Mouse (Mus musculus): ENCODE data around the gene Optn. TPM values are rescaled to one million over a fixed set of nuclear protein-coding genes. Genes with fewer than 3 reads are reported as not detected.
"Not testable (repeated sequence)": the region's sequence is repeated elsewhere in the genome, so short reads cannot be mapped to it uniquely, and the experiment has no call there.

The Optn gene
- 7.7 and 11.4 TPM in 2 replicates for polyA plus RNA-seq (2015; fragmentation: Nextera tagmentation; extraction: Ambion mirVana)

GRCm38 (mm10) chr2:5063299-5064205, at the start of gene Optn:
Gene Optn, minus strand, starts transcription at chr2:5064051.
- no peaks in the 10 kb centered on the region for H3K36me3 ChIP-seq
- H3K27me3 ChIP-seq, result peaks cover 26% of the 10 kb centered on the region
- 1% methylated on average over 63 of the region's 63 CpGs for WGBS
- peak within 1 kb of the TSS; percentile 63 for H3K4me3 ChIP-seq
- peaks cover 16% of the 10 kb centered on the region for H3K4me1 ChIP-seq (replicated peaks)
- H3K9me3 ChIP-seq, result no peaks in the 10 kb centered on the region
- peak within 1 kb of the TSS; percentile 71 for H3K9ac ChIP-seq
- ATAC-seq (ENCODE audit: low read depth), result peak; percentile 94
- no peak within 1 kb of the TSS for H3K27ac ChIP-seq (replicated peaks)
- peak within 1 kb of the TSS; percentile 77 for H3K4me2 ChIP-seq

GRCm38 (mm10) chr2:5112785-5113291, 49.0 kb upstream of the Optn start:
- no peak for ATAC-seq (ENCODE audit: low read depth)
- no peak overlapping the region for H3K9ac ChIP-seq

GRCm38 (mm10) chr2:5102891-5103290, 39.0 kb upstream of the Optn start:
- H3K27me3 ChIP-seq, result no peaks in the 10 kb centered on the region
- ATAC-seq (ENCODE audit: low read depth), result no peak
- no peak overlapping the region for H3K4me2 ChIP-seq
- no peak overlapping the region for H3K27ac ChIP-seq (replicated peaks)
- WGBS, result 65% methylated on average over 1 of the region's 1 CpGs
- H3K9me3 ChIP-seq, result peaks cover 20% of the 10 kb centered on the region; the same call in 1 of the 2 replicates
- no peaks in the 10 kb centered on the region for H3K36me3 ChIP-seq
- H3K4me1 ChIP-seq (replicated peaks), result peaks cover 21% of the 10 kb centered on the region
- H3K9ac ChIP-seq, result no peak overlapping the region
- no peak overlapping the region for H3K4me3 ChIP-seq

More at GRCm38 (mm10) chr2:5112785-5113291, 49.0 kb upstream of the Optn start:
- no peaks in the 10 kb centered on the region for H3K27me3 ChIP-seq
- H3K4me1 ChIP-seq (replicated peaks), result peaks cover 25% of the 10 kb centered on the region
- H3K4me3 ChIP-seq, result no peak overlapping the region
- no peak overlapping the region for H3K4me2 ChIP-seq
- WGBS, result 28% methylated on average over 8 of the region's 8 CpGs
- no peaks in the 10 kb centered on the region for H3K36me3 ChIP-seq
- H3K27ac ChIP-seq (replicated peaks), result peak overlapping the region; percentile 54
- peaks cover 2% of the 10 kb centered on the region; the same call in 1 of the 2 replicates for H3K9me3 ChIP-seq

GRCm38 (mm10) chr2:5101743-5102245, 37.9 kb upstream of the Optn start:
- Histone ChIP-seq H3K9me3 (0 out of 2 replicates have a peak, but pooled peaks cover 9% of the 10 kb centered on the region), H3K27ac (replicated peaks) (no peak overlapping the region), H3K4me1 (replicated peaks) (peaks cover 26% of the 10 kb centered on the region), H3K9ac (no peak overlapping the region), H3K4me2 (no peak overlapping the region), H3K27me3 (no peaks in the 10 kb centered on the region), H3K36me3 (no peaks in the 10 kb centered on the region), H3K4me3 (no peak overlapping the region)
- ATAC-seq (ENCODE audit: low read depth), result no peak
- 88% methylated on average over 10 of the region's 10 CpGs for WGBS

GRCm38 (mm10) chr2:5099176-5099575, 35.3 kb upstream of the Optn start:
- Histone ChIP-seq H3K4me1 (replicated peaks) (peaks cover 26% of the 10 kb centered on the region), H3K9me3 (0 out of 2 replicates have a peak, but pooled peaks cover 4% of the 10 kb centered on the region), H3K27me3 (no peaks in the 10 kb centered on the region), H3K9ac (no peak overlapping the region), H3K4me2 (no peak overlapping the region), H3K27ac (replicated peaks) (no peak overlapping the region; the same call in 1 of the 2 replicates), H3K36me3 (no peaks in the 10 kb centered on the region), H3K4me3 (no peak overlapping the region)
- no peak for ATAC-seq (ENCODE audit: low read depth)
- 72% methylated on average over 6 of the region's 6 CpGs for WGBS

GRCm38 (mm10) chr2:5097786-5098445, 34.1 kb upstream of the Optn start:
- 0 out of 2 replicates have a peak, but pooled peaks cover 5% of the 10 kb centered on the region for H3K9me3 ChIP-seq
- peak overlapping the region; percentile 29 for H3K4me3 ChIP-seq
- ATAC-seq (ENCODE audit: low read depth), result peak; percentile 70
- peak overlapping the region; percentile 85 for H3K27ac ChIP-seq (replicated peaks)
- no peaks in the 10 kb centered on the region for H3K36me3 ChIP-seq
- peaks cover 26% of the 10 kb centered on the region for H3K4me1 ChIP-seq (replicated peaks)
- WGBS, result 24% methylated on average over 20 of the region's 20 CpGs
- peak overlapping the region; percentile 54 for H3K4me2 ChIP-seq
- no peaks in the 10 kb centered on the region for H3K27me3 ChIP-seq
- peak overlapping the region; percentile 65 for H3K9ac ChIP-seq

- H3K4me2 ChIP-seq, result no peak overlapping the region
- H3K9ac ChIP-seq, result no peak overlapping the region
- H3K9me3 ChIP-seq, result 0 out of 2 replicates have a peak, but pooled peaks cover 5% of the 10 kb centered on the region
- no peak overlapping the region for H3K27ac ChIP-seq (replicated peaks)
- H3K4me3 ChIP-seq, result no peak overlapping the region
- no peaks in the 10 kb centered on the region for H3K36me3 ChIP-seq
- no peaks in the 10 kb centered on the region for H3K27me3 ChIP-seq
- WGBS, result 38% methylated on average over 1 of the region's 1 CpGs
- H3K4me1 ChIP-seq (replicated peaks), result peaks cover 26% of the 10 kb centered on the region
- ATAC-seq (ENCODE audit: low read depth), result no peak
Observed at GRCm38 (mm10) chr2:5095316-5095715, 31.5 kb upstream of the Optn start.

- H3K4me2 ChIP-seq, result no peak overlapping the region
- no peaks in the 10 kb centered on the region for H3K27me3 ChIP-seq
- H3K36me3 ChIP-seq, result no peaks in the 10 kb centered on the region
- 0 out of 2 replicates have a peak, but pooled peaks cover 5% of the 10 kb centered on the region for H3K9me3 ChIP-seq
- H3K4me1 ChIP-seq (replicated peaks), result peaks cover 22% of the 10 kb centered on the region
- WGBS, result 84% methylated on average over 5 of the region's 5 CpGs
- H3K9ac ChIP-seq, result no peak overlapping the region
- no peak overlapping the region for H3K4me3 ChIP-seq
- H3K27ac ChIP-seq (replicated peaks), result no peak overlapping the region
- no peak for ATAC-seq (ENCODE audit: low read depth)
Observed at GRCm38 (mm10) chr2:5094876-5095275, 31.0 kb upstream of the Optn start.

GRCm38 (mm10) chr2:5090385-5090784, 26.5 kb upstream of the Optn start:
- not testable (repeated sequence) for H3K9ac ChIP-seq; H3K4me1 ChIP-seq (replicated peaks); H3K27me3 ChIP-seq; H3K36me3 ChIP-seq; H3K9me3 ChIP-seq; H3K4me2 ChIP-seq; H3K4me3 ChIP-seq; H3K27ac ChIP-seq (replicated peaks)
- peak; percentile 69; the same call in 1 of the 2 replicates for ATAC-seq (ENCODE audit: low read depth)
- 87% methylated on average over 3 of the region's 4 CpGs for WGBS

- WGBS, result 91% methylated on average over 3 of the region's 3 CpGs
- H3K27me3 ChIP-seq, result no peaks in the 10 kb centered on the region
- H3K4me3 ChIP-seq, result no peak overlapping the region
- H3K27ac ChIP-seq (replicated peaks), result no peak overlapping the region
- H3K4me2 ChIP-seq, result no peak overlapping the region
- H3K4me1 ChIP-seq (replicated peaks), result no peaks in the 10 kb centered on the region
- H3K36me3 ChIP-seq, result no peaks in the 10 kb centered on the region
- H3K9ac ChIP-seq, result no peak overlapping the region
- no peak for ATAC-seq (ENCODE audit: low read depth)
- no peaks in the 10 kb centered on the region for H3K9me3 ChIP-seq
Observed at GRCm38 (mm10) chr2:5087667-5088066, 23.8 kb upstream of the Optn start.

GRCm38 (mm10) chr2:5083739-5084138, 19.9 kb upstream of the Optn start:
- Histone ChIP-seq H3K36me3 (no peaks in the 10 kb centered on the region), H3K4me3 (no peak overlapping the region), H3K9ac (no peak overlapping the region), H3K9me3 (no peaks in the 10 kb centered on the region), H3K4me1 (replicated peaks) (peaks cover 8% of the 10 kb centered on the region), H3K4me2 (no peak overlapping the region), H3K27ac (replicated peaks) (no peak overlapping the region), H3K27me3 (no peaks in the 10 kb centered on the region)
- ATAC-seq (ENCODE audit: low read depth), result no peak
- WGBS, result 93% methylated on average over 7 of the region's 7 CpGs

Measured in neural tube, embryonic 13.5 days (tissue).